Mouse (Mus musculus): ENCODE results near the gene Creb1.

Creb1 gene

GRCm38 (mm10) chr1:64532589-64533470, at the start of gene Creb1:
TSS of gene Creb1 (plus strand) at chr1:64532645.
- DNase-seq: peak; percentile 100

- no peak for DNase-seq
Observed at GRCm38 (mm10) chr1:64488521-64489029, 43.9 kb upstream of the Creb1 start.

GRCm38 (mm10) chr1:64496803-64497202, 35.6 kb upstream of the Creb1 start:
- DNase-seq: no peak

GRCm38 (mm10) chr1:64501382-64502140, 30.9 kb upstream of the Creb1 start:
- DNase-seq: no peak

GRCm38 (mm10) chr1:64508479-64509096, 23.9 kb upstream of the Creb1 start:
- no peak for DNase-seq

- DNase-seq: no peak
Observed at GRCm38 (mm10) chr1:64509678-64510077, 22.8 kb upstream of the Creb1 start.

- no peak for DNase-seq
Observed at GRCm38 (mm10) chr1:64514184-64514583, 18.3 kb upstream of the Creb1 start.

GRCm38 (mm10) chr1:64516593-64516992, 15.9 kb upstream of the Creb1 start:
- no peak for DNase-seq

- DNase-seq: no peak
Observed at GRCm38 (mm10) chr1:64518480-64518879, 14.0 kb upstream of the Creb1 start.

GRCm38 (mm10) chr1:64519345-64519744, 13.1 kb upstream of the Creb1 start:
- no peak for DNase-seq

- no peak for DNase-seq
Observed at GRCm38 (mm10) chr1:64519901-64520300, 12.5 kb upstream of the Creb1 start.

GRCm38 (mm10) chr1:64521734-64522133, 10.7 kb upstream of the Creb1 start:
- DNase-seq: peak; percentile 21 to 36

- DNase-seq: no peak
Observed at GRCm38 (mm10) chr1:64522637-64523036, 9.8 kb upstream of the Creb1 start.

GRCm38 (mm10) chr1:64523117-64523516, 9.3 kb upstream of the Creb1 start:
- no peak for DNase-seq

GRCm38 (mm10) chr1:64524661-64525060, 7.8 kb upstream of the Creb1 start:
- DNase-seq: no peak

GRCm38 (mm10) chr1:64527626-64528025, 4.8 kb upstream of the Creb1 start:
- no peak for DNase-seq

- DNase-seq: no peak
Observed at GRCm38 (mm10) chr1:64529781-64530315, 2.6 kb upstream of the Creb1 start.

- DNase-seq: no peak
Observed at GRCm38 (mm10) chr1:64531548-64531947, 897 bp upstream of the Creb1 start.

- DNase-seq: no peak
Observed at GRCm38 (mm10) chr1:64532067-64532523, 350 bp upstream of the Creb1 start.

GRCm38 (mm10) chr1:64533471-64534443, 1.3 kb downstream of the Creb1 start:
- DNase-seq: peak; percentile 63

GRCm38 (mm10) chr1:64538837-64539367, 6.5 kb downstream of the Creb1 start:
- no peak for DNase-seq
